Mouse (Mus musculus): ENCODE measurements around the gene Myo16.

GRCm38 (mm10) chr8:10366141-10366540, 212.4 kb downstream of the Myo16 start:
- TF ChIP-seq TAL1 (IDR thresholded peaks at IDR 0.05; ENCODE audit: low read length) (no peak), GATA1 (IDR thresholded peaks at IDR 0.05; ENCODE audit: low read length) (no peak)

All from erythroblast, embryonic 14.5 days (primary cell).